Mouse (Mus musculus): ENCODE data around the gene Rbfox1. TPM values are rescaled to one million over a fixed set of nuclear protein-coding genes. Genes with fewer than 3 reads are reported as not detected.

The Rbfox1 gene
- total RNA-seq, 2 experiments from 2014 or later = not detected

DNA sequence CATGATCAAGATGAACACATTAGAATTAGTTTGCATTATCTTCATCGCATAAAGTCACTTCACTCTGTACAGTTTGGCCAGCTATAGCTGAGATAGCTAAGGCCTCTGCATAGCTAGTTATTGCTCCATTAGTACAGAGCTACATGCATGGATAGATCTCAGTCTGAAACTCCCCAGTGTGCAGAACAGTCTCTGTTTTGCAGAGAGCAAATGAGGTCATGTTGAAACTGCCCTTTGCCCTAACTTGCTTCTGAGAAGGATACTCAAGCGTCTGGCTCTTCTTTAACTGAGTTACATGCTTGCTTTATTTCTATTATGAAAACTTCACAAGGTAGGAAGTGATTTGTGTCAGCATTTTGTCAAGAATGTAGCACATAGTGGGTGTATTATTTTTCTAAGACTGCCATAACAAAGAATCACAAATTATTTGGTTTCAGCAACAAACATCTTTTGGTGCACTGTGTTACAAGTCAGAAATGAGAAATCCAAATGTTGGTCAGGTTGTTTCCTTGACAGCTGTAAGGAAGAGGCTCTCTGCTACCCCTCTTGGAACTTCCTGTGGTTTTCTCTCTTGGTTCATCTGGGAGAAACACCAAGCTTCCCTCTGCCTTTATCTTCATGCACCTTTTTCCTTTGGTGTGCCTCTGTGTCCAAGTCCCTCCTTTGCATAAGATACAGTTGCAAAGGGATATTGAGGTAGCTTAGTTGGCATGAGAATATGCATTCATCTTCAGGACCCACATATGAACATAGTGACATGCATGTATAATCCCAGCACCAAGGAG, 1321.2 kb downstream of the Rbfox1 start:
- no peak for ATAC-seq (replicated peaks; ENCODE audit: low FRiP score, low TSS enrichment, poor library complexity, severe bottlenecking)

GRCm38 (mm10) chr16:7207599-7207998, 1322.4 kb downstream of the Rbfox1 start:
- no peak for ATAC-seq (replicated peaks; ENCODE audit: low FRiP score, low TSS enrichment, poor library complexity, severe bottlenecking)

DNA sequence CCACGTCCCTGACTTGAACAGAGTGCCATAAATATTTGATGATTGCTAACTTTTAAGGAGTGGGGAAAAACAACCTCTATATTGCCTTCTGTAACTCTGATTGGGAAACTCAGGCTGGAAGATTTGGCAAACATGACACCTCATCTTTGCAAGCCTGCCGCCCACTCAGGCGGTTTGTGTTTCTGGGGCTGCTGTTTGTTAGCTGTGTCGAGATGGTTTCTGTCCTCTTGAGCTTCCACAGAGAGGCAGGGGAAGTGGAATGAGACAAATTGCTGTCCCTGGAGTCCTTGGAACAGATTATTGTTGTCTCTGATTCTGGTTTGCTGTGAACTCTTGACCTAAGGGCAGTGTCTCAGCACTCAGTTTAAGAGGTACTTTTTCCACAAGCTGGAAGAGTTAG, 1327.6 kb downstream of the Rbfox1 start:
- no peak for ATAC-seq (replicated peaks; ENCODE audit: low FRiP score, low TSS enrichment, poor library complexity, severe bottlenecking)

DNA sequence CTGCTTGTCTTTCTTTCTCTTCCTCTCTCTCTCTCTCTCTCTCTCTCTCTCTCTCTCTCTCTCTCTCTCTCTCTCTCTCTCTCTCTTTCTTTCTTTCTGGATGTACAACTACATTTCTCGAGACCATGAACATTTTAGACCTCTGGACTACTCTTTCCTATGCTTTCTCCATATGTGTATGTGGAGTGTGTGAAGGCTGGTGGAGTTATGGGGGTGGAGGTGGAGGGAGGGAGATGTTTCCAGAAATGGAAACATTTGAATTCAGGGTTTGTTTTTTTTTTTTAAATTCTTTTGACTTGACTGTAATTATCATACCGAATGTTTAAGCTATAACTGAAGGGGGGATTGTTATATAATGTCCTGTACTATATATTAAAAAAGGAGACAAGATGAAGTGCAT, 1338.1 kb downstream of the Rbfox1 start:
- ATAC-seq (replicated peaks; ENCODE audit: low FRiP score, low TSS enrichment, poor library complexity, severe bottlenecking) = no peak

DNA sequence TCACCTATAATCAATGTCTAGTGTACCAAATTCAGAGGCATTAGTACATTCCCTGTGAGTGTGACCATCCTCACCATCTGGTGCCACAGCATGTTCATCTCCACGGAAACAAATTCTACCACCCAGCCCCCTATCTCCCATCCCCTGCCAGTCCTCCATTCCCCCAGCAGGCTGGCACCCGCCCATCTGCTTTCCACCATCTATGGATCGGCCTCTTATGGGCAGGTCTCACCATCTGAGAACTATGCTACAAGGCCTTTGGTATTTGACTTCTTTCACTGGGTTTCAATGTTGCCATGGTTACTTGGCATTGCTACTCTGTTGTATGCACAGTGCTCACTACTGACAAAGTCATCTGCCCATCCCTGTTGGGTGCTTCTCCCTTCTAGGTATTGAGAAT, 1340.8 kb downstream of the Rbfox1 start:
- ATAC-seq (replicated peaks; ENCODE audit: low FRiP score, low TSS enrichment, poor library complexity, severe bottlenecking) = no peak

GRCm38 (mm10) chr16:7228246-7228645, 1343.1 kb downstream of the Rbfox1 start:
- ATAC-seq (replicated peaks; ENCODE audit: low FRiP score, low TSS enrichment, poor library complexity, severe bottlenecking) = no peak

GRCm38 (mm10) chr16:7229232-7229631, 1344.1 kb downstream of the Rbfox1 start:
- no peak for ATAC-seq (replicated peaks; ENCODE audit: low FRiP score, low TSS enrichment, poor library complexity, severe bottlenecking)

DNA sequence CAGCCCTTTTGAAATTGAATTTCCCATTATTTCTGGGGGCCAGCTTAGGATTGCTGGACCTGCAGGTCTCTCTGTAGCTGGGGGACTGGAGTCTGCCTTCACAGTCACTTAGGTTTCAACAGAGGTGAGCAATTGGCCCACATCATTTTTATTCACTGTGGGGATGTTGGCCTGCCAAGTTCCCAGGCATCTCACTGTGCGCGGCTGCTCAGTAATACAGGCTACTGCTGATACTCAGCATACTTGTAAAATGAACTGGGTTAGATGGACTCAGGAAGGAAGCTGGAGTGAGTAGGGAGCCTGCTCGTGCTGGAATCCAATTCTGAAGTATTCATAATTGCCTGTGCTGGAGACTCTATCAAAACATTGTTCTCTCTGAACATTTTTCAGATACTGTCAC, 1356.5 kb downstream of the Rbfox1 start:
- ATAC-seq (replicated peaks; ENCODE audit: low FRiP score, low TSS enrichment, poor library complexity, severe bottlenecking) = no peak

GRCm38 (mm10) chr16:7242501-7242900, 1357.3 kb downstream of the Rbfox1 start:
- ATAC-seq (replicated peaks; ENCODE audit: low FRiP score, low TSS enrichment, poor library complexity, severe bottlenecking) = no peak

GRCm38 (mm10) chr16:7244382-7244781, 1359.2 kb downstream of the Rbfox1 start:
- ATAC-seq (replicated peaks; ENCODE audit: low FRiP score, low TSS enrichment, poor library complexity, severe bottlenecking) = no peak

DNA sequence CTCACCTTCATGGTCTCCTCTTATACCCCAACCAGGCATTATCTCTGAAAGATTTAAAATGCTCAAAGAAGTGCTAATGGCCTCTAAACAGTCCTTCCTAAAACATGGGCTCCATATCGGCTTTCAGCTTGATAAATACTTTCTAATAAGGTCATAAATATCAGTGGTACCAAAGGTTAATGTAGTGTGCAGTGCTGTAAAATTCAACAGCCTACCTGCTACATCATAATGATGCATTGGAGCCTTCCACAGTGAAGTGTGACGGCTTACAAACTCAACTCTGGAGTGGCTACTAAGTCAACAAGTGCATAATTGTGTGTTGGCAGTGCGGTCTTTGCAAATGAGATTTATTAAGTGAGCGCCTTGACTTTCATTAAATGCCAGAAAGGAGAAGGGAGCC, 1366.5 kb downstream of the Rbfox1 start:
- no peak for ATAC-seq (replicated peaks; ENCODE audit: low FRiP score, low TSS enrichment, poor library complexity, severe bottlenecking)

DNA sequence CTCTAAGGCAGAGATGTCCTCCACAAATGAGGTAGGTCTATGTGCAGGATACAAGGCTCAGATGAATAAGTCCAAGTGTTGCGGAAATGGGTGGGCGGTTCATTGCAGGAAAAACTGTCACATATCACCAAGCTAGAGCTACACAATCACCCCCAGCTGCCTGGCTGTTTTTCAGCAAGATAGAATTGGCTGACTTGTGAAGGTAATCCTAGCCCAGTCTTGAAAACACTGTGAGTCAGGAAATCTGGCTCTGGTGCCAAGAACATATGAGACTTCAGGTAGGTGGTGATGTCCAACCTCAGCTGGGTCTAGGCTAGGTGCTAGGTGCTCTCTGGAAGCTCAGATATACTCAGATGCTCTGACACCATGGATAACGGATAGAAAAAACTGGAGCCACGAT, 1372.2 kb downstream of the Rbfox1 start:
- ATAC-seq (replicated peaks; ENCODE audit: low FRiP score, low TSS enrichment, poor library complexity, severe bottlenecking) = no peak

GRCm38 (mm10) chr16:7263261-7263660, 1378.1 kb downstream of the Rbfox1 start:
- ATAC-seq (replicated peaks; ENCODE audit: low FRiP score, low TSS enrichment, poor library complexity, severe bottlenecking) = no peak

DNA sequence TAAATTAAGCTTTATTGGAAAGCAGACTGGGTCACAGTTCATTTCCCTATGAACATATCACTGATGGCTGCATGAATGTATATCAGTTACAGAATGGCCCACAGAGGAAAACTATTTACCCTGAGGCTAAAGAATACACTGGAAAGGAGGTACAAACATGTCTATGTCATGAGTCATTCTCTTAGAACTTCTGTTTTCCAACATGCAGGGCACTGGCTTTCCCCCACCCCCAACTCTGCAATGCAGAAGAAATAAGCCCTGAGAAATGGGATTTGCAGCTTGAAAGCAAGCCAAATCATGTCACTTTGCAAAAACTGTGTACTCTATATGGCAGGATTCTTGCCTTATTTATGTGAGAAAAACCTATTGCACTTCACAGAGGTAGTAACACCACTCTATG, 1380.6 kb downstream of the Rbfox1 start:
- no peak for ATAC-seq (replicated peaks; ENCODE audit: low FRiP score, low TSS enrichment, poor library complexity, severe bottlenecking)

- no peak for ATAC-seq (replicated peaks; ENCODE audit: low FRiP score, low TSS enrichment, poor library complexity, severe bottlenecking)
These were observed 1390.3 kb downstream of the Rbfox1 start for GRCm38 (mm10) chr16:7275501-7275900.

DNA sequence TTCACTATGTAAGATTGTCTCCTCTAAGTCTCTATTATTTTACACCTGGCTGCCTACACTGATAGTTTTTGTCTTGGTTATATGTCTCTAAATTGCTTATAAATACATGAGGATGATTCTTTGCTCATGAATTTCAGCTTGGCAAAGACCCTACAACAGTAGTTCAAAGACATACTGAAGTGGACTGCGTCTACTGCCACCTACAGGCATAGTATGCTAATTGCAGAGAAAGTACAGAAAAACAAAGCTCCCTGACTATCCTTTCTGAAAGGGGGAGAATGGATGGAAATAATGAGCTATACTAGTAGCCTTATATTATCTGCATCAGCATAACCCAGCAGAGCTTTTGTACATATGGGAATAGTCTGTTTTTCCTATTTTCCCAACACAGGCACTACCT, 1390.7 kb downstream of the Rbfox1 start:
- ATAC-seq (replicated peaks; ENCODE audit: low FRiP score, low TSS enrichment, poor library complexity, severe bottlenecking) = no peak

DNA sequence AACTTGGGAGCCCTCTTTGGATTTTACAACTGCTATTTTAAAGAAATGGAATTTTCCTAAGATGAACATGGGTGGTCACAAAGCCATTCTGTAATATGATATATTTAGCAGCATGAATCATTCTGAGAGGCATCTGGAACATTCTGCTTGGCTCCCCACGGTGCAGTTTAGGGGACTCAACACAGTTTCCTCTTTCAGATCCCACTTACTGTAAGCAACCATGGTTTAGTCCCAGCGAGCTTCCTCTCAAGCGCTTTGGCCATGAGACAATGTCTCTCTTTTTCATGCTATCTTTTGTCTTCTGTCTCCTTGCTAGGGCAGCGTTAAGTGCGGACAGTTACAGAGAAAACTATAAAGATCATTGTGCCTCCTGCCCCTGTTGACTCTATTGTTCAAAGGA, 1394.4 kb downstream of the Rbfox1 start:
- no peak for ATAC-seq (replicated peaks; ENCODE audit: low FRiP score, low TSS enrichment, poor library complexity, severe bottlenecking)

DNA sequence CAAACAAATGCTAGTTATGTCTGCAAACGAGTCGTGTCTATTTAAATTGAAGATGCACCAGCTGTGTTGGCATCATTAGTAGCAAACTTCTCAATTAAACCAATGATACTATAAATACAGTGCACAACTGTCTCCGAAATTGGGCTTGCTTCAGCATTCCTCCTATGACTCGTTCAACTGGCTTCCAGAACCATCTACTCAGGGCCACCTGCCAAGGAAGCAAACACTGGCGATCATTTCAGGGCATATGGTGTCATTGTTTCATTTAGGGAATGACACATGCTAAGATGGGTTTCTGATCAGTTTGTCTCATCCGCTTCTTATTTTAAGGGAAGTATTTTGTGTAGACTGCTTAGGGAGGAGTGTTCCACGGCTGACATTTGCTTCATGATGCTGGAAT, 1397.1 kb downstream of the Rbfox1 start:
- no peak for ATAC-seq (replicated peaks; ENCODE audit: low FRiP score, low TSS enrichment, poor library complexity, severe bottlenecking)

DNA sequence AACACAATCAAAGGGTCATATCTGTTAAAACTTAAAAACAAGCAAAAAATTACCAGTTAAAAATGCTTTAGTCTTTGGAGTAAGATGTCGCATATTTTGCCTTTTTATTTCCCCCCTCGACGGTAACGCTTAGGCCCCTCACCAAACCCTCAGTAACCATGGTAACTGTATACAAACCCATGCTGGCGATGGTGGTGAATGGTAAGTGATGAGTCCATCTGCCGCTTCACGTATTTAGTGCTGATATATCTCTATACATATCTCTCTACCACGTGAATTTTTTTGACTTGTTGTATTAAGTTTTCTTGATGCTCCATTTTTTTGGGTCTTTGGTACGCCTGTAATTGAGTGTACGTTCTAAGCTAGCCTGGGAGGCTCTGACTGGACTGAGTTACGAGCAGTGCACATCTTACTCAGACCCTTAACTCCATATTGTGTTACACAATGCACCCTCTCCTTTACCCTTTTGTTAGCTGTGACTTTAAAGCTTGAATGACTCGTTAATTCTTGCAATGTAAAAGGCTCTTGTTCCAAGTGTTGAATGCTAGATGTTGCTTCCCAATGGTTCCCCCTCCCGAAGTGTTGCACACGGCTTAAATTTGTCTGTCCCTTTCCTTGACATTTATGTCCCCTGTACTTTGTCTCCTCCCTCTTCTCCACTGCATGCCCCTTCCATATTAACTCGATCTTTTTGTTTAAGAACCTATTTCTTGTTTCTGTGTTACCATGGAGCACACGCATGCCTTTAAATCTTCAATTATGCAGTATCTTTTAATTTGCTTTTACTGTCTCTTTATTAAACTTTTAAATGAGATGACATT, 1408.0 kb downstream of the Rbfox1 start:
- no peak for ATAC-seq (replicated peaks; ENCODE audit: low FRiP score, low TSS enrichment, poor library complexity, severe bottlenecking)

DNA sequence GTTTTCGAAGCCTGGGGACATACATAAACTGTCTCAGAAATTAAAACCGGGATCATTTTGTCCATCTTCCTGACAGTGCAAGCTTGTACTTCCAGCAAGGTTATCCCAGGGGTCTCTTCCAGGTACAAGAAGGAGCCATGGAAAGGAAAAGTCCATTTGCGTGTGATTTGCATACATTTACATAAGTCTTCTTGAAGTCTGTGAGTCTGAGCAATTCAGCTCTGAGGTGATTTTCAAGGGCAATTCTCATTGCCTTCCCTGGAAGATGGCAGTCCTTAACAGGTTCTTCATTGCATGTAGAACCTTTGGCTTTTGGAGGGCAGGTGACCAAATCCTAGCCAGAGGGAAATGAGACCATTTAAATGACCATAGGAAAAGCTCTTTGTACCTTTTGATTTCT, 1417.3 kb downstream of the Rbfox1 start:
- no peak for ATAC-seq (replicated peaks; ENCODE audit: low FRiP score, low TSS enrichment, poor library complexity, severe bottlenecking)

GRCm38 (mm10) chr16:7329196-7329595, 1444.0 kb downstream of the Rbfox1 start:
- ATAC-seq (replicated peaks; ENCODE audit: low FRiP score, low TSS enrichment, poor library complexity, severe bottlenecking) = no peak
